Mouse (Mus musculus): ENCODE measurements around the gene Grin3b. TPM values are rescaled to one million over a fixed set of nuclear protein-coding genes. Genes with fewer than 3 reads are reported as not detected.

Grin3b gene
- polyA plus RNA-seq (2016; fragmentation: Nextera tagmentation; extraction: Ambion mirVana) = 0.13 and 0.44 TPM in 2 replicates

DNA sequence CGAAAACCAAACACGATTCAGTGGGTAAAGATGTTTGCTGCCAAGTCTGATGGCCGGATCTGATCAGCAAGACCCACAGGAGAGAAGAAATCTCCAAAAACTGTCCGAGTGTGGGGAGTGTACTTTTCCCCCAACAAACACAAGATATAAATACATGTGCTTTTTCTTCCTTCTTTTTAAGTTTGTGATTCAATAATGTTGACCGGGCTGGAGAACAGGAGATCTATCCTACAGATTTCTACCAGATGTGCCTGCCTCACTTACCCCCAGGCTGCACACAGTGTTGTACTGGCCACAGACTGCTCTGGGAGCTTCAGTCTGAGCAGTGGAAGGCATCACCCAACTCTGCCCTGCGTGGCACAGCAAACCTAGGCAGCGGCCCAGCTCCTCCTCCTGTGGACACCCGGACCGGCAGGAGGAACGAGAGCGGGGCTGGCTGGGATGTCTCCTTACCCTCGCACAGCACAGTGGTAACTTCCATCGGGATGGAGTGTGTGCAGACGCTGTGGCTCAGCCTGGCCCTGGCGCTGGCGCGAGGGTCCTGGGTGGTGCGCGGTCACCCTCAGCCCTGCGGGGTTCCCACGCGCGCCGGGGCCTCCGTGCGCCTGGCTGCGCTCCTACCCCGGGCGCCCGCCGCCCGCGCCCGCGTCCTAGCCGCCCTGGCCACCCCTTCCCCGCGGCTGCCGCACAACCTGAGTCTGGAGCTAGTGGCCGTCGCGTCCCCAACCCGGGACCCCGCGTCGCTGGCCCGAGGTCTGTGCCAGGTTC lies at the start of gene Grin3b:
Gene Grin3b, plus strand, starts transcription at position 301 of the 768 bp plus-strand sequence.
- Histone ChIP-seq H3K4me3 (peak within 1 kb of the TSS; percentile 65), H3K9me3 (no peaks in the 10 kb centered on the region), H3K36me3 (replicated peaks) (peaks cover 54% of the 10 kb centered on the region), H3K4me1 (peaks cover 15% of the 10 kb centered on the region), H3K27me3 (replicated peaks; ENCODE audit: low read depth, poor library complexity, severe bottlenecking) (peaks cover 57% of the 10 kb centered on the region), H3K27ac (replicated peaks) (peak within 1 kb of the TSS; percentile 79)
- peak; percentile 58 for DNase-seq (ENCODE audit: low spot score)
- WGBS = 7% methylated on average over 47 of the region's 47 CpGs

DNA sequence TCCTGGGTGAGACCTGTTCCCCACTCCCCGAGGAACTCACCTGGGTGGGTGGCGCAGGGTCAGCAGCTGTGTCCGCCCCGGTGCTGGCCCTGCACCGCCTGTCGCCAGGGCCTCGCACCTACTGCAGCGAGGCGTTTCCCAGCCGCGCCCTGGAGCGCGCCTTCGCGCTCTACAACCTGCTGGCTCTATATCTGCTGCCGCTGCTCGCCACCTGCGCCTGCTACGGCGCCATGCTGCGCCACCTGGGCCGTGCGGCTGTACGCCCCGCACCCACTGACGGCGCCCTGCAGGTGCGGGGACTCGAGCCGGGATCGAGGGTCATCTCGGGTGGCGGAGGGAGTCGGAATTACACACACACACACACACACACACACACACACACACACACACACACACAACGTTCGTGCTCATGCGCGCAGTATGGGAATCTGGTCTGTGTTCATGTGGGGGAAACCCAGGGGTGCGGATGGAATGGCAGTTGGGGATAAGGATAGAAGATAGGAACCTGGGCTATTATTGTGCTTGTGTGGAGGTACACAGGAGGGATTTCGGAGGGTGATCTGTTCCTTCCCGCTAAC lies 49.5 kb upstream of the Grin3b start, which contains the start of gene R3hdm4:
Gene R3hdm4, minus strand, starts transcription at position 251 of the 578 bp plus-strand sequence.
- no peaks in the 10 kb centered on the region for H3K36me3 ChIP-seq (replicated peaks)
- H3K27me3 ChIP-seq (replicated peaks; ENCODE audit: low read depth, poor library complexity, severe bottlenecking) = peaks cover 72% of the 10 kb centered on the region
- peak within 1 kb of the TSS; percentile 89 for H3K4me3 ChIP-seq
- H3K4me1 ChIP-seq = peaks cover 72% of the 10 kb centered on the region
- 4% methylated on average over 41 of the region's 41 CpGs for WGBS
- peak; percentile 43 for DNase-seq (ENCODE audit: low spot score)
- H3K27ac ChIP-seq (replicated peaks) = peak within 1 kb of the TSS; percentile 24; the same call in 1 of the 2 replicates
- H3K9me3 ChIP-seq = 0 out of 2 replicates have a peak, but pooled peaks cover 4% of the 10 kb centered on the region

DNA sequence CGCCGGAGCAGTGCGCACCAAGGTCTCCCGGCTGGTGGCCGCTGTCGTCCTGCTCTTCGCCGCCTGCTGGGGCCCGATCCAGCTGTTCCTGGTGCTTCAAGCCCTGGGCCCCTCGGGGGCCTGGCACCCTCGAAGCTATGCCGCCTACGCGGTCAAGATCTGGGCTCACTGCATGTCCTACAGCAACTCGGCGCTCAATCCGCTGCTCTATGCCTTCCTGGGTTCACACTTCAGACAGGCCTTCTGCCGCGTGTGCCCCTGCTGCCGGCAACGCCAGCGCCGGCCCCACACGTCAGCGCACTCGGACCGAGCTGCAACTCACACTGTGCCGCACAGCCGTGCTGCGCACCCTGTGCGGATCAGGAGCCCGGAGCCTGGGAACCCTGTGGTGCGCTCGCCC lies 48.9 kb upstream of the Grin3b start:
- peak; percentile 58 for DNase-seq (ENCODE audit: low spot score)
- H3K4me3 ChIP-seq = peak overlapping the region; percentile 89
- H3K36me3 ChIP-seq (replicated peaks) = no peaks in the 10 kb centered on the region
- peak overlapping the region; percentile 24; the same call in 1 of the 2 replicates for H3K27ac ChIP-seq (replicated peaks)
- peaks cover 72% of the 10 kb centered on the region for H3K27me3 ChIP-seq (replicated peaks; ENCODE audit: low read depth, poor library complexity, severe bottlenecking)
- peaks cover 72% of the 10 kb centered on the region for H3K4me1 ChIP-seq
- WGBS = under 1% methylated on average over 34 of the region's 34 CpGs
- 0 out of 2 replicates have a peak, but pooled peaks cover 4% of the 10 kb centered on the region for H3K9me3 ChIP-seq

DNA sequence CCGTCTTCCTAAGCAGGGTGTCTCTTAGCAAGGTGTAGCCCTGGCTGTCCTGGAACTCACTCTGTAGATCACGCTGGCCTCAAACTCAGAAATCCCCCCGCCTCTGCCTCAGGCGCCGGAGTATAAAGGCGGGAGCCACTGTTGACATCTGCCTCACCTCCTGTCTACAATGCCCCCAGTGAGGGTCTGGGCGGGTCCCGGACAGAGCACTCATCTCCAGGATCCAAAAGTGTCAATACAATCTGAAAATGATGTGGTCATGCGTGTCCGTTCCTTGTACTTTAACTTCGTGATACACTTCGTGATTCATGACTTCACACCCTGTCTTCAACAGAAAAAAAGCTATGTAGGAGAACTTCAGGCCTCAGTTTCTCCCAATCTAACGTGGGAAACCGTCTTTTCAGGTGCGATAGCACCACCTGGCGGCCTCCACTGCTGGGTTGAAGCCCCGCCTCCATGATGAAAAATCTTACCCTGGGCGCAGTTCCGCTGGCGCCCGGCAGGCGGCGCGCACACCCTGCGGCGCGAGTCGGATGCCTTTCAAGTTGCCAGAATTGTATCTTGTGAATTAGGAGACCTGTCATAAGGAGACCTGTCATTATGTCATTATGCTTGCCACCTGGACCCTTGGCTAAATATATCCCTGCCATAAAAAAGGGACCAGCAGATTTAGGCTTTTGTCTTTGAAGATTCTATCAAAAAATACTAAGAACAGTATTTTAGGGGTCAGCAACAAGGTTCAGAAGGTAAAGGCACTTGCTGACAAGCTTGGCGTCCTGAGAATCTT lies 45.3 kb upstream of the Grin3b start:
- Histone ChIP-seq H3K4me1 (peaks cover 68% of the 10 kb centered on the region), H3K9me3 (0 out of 2 replicates have a peak, but pooled peaks cover 4% of the 10 kb centered on the region), H3K27ac (replicated peaks) (no peak overlapping the region), H3K27me3 (replicated peaks; ENCODE audit: low read depth, poor library complexity, severe bottlenecking) (peaks cover 40% of the 10 kb centered on the region), H3K36me3 (replicated peaks) (peaks cover 6% of the 10 kb centered on the region), H3K4me3 (peak overlapping the region; percentile 79; the same call in 1 of the 2 replicates)
- peak; percentile 93 for DNase-seq (ENCODE audit: low spot score)
- WGBS = 12% methylated on average over 29 of the region's 29 CpGs

DNA sequence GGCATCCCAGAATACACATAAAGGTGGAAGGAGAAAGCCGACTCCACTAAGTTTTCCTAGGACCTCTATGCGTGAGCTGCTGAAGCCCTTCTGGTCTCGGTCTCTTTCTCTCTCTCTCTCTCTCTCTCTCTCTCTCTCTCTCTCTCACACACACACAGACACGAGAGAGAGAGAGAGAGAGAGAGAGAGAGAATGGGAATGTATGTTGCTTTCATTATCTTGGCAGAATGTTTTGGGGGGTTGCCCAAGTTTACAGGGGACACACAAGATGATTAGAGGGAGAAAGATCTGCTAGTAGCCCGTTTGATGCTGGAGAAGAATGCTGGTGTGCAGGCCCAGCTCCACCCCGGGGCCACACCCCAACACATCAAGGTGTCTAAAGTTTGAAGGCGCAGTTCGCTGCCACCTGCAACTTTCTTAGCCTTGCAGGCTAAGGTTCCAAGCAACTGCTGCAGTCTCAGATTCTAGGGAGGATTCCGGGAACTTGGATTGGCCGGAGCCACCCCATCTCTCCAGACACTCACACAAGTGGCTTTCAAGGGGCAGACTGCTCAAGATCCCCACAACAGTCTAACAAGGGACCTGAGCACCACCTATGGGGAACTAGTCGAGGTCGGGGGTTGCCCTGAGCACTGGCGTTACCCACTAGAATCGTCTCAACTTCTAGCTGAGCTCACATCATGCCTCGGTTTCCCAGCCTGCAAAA lies 44.6 kb upstream of the Grin3b start:
- Histone ChIP-seq H3K9me3 (0 out of 2 replicates have a peak, but pooled peaks cover 4% of the 10 kb centered on the region), H3K27me3 (replicated peaks; ENCODE audit: low read depth, poor library complexity, severe bottlenecking) (peaks cover 33% of the 10 kb centered on the region), H3K4me1 (peaks cover 68% of the 10 kb centered on the region), H3K36me3 (replicated peaks) (peaks cover 13% of the 10 kb centered on the region), H3K27ac (replicated peaks) (peak overlapping the region; percentile 94), H3K4me3 (peak overlapping the region; percentile 79)
- WGBS = 10% methylated on average over 15 of the region's 15 CpGs
- DNase-seq (ENCODE audit: low spot score) = no peak

DNA sequence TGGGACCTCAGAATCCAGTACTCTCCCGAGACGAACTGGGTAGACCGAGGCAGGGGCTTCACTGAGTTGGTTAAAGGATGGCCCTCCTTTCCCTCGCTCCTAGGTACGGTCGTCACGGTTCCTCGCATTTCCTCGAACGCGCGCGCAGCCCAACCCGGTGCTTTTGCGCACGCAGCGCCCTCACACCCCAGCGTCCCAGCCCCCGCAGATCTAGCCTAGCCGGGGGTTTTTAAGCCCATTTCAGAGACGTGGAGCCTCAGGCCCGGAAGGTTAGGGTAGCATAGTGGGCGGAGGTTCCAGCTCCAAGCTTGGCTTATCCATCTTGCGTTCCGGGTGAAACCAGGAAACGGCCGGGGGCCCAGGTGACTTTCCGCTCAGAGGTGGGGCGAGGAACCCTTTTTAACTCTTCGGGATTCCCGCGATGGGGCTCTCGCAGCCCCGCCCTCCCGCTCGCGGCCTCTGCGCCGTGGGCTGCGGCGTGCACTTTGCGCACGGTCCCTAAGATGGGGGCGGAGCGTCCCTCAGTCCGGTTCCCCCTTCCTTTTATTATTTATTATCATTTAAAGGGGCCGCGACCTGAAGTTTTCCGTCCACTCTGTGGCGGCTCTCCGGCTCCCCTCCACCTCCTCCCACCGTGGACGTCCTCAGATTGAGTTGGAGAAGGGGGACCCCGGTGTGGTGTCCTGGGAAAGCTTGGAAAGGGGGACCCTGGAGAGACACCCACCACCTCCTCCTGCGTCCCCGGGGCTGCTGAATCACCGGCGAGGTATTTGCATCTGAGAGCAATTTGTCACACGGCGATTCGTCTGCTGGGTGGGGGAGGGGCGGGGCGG lies 43.8 kb upstream of the Grin3b start, which contains the start of gene Arid3a:
Gene Arid3a, plus strand, starts transcription at position 553 of the 833 bp plus-strand sequence.
- H3K27me3 ChIP-seq (replicated peaks; ENCODE audit: low read depth, poor library complexity, severe bottlenecking) = peaks cover 25% of the 10 kb centered on the region
- H3K27ac ChIP-seq (replicated peaks) = peak within 1 kb of the TSS; percentile 94
- WGBS = under 1% methylated on average over 63 of the region's 63 CpGs
- peak within 1 kb of the TSS; percentile 79 for H3K4me3 ChIP-seq
- peaks cover 68% of the 10 kb centered on the region for H3K4me1 ChIP-seq
- H3K36me3 ChIP-seq (replicated peaks) = peaks cover 21% of the 10 kb centered on the region
- peak; percentile 95 for DNase-seq (ENCODE audit: low spot score)
- 0 out of 2 replicates have a peak, but pooled peaks cover 4% of the 10 kb centered on the region for H3K9me3 ChIP-seq

DNA sequence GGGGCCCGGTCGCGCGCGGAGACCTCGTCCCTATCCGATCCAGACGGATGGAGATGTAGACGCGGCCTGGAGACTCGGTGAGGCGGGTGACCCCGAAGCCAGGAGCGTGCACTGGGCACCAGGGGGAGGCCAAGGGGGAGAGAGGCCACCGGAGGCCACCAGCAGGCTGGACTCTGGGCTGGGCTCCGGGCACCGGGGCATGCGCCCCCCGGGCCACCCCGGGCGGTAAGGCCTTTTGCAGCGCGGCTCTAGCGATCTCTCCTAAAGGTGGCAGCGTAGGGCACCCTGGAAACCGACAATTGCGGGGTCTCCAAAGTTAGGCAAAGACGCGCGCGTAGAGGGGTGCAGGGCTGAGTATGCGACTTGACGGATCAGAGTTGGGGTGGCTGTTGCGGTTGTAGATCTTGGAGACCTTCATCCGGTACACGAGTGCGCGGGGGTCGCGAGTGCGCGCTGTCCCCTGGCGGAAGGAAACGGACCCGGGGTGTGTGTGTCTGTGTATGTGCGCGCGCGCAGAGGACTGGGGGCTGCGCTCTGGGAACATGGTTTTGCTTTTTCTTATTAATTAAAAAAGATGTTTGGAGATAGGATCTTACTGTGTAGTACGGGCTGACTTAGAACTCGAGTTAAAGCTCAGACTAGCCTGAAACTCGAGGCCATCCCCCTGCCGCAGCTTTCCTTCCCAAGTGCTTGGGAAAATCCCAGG lies 43.0 kb upstream of the Grin3b start:
- peak; percentile 85 for DNase-seq (ENCODE audit: low spot score)
- Histone ChIP-seq H3K27me3 (replicated peaks; ENCODE audit: low read depth, poor library complexity, severe bottlenecking) (peaks cover 18% of the 10 kb centered on the region), H3K4me1 (peaks cover 73% of the 10 kb centered on the region), H3K36me3 (replicated peaks) (peaks cover 29% of the 10 kb centered on the region), H3K9me3 (0 out of 2 replicates have a peak, but pooled peaks cover 1% of the 10 kb centered on the region), H3K4me3 (peak overlapping the region; percentile 79), H3K27ac (replicated peaks) (peak overlapping the region; percentile 94)
- WGBS = under 1% methylated on average over 54 of the region's 54 CpGs

DNA sequence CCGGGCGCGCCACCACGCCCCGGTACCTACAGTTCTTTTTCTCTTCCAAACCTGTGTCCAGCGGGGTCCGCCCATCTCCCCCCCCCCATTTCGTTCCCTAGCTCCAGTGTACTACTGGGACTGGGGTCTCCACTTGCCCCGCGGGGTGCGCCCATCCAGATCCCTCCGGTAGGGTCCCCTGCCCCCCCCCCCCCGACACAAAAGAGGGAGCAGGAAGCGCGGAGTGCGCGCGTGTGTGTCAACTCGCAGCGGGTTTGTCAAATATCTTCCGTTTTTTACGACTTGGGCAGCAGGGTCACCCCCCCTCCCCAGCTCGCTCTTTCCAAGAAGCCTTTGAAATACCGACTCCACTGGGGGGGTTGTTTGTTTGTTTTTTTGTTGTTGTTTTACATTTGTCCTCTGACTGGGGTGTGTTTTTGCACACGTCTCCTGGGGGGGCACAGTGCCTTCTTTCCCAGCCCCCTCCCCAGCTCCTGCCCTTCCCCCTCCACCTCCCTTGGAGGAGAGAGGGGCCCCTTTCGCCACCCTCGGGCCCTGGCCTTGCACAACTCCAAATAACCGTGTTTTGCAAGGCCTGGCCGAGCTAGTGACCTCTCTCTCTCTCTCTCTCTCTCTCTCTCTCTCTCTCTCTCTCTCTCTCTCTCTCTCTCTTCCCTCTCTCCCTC lies 42.4 kb upstream of the Grin3b start:
- peaks cover 79% of the 10 kb centered on the region for H3K4me1 ChIP-seq
- WGBS = under 1% methylated on average over 29 of the region's 29 CpGs
- H3K4me3 ChIP-seq = peak overlapping the region; percentile 79
- no peaks in the 10 kb centered on the region for H3K9me3 ChIP-seq
- H3K27me3 ChIP-seq (replicated peaks; ENCODE audit: low read depth, poor library complexity, severe bottlenecking) = peaks cover 11% of the 10 kb centered on the region
- peaks cover 36% of the 10 kb centered on the region for H3K36me3 ChIP-seq (replicated peaks)
- H3K27ac ChIP-seq (replicated peaks) = peak overlapping the region; percentile 94
- peak; percentile 69 for DNase-seq (ENCODE audit: low spot score)

DNA sequence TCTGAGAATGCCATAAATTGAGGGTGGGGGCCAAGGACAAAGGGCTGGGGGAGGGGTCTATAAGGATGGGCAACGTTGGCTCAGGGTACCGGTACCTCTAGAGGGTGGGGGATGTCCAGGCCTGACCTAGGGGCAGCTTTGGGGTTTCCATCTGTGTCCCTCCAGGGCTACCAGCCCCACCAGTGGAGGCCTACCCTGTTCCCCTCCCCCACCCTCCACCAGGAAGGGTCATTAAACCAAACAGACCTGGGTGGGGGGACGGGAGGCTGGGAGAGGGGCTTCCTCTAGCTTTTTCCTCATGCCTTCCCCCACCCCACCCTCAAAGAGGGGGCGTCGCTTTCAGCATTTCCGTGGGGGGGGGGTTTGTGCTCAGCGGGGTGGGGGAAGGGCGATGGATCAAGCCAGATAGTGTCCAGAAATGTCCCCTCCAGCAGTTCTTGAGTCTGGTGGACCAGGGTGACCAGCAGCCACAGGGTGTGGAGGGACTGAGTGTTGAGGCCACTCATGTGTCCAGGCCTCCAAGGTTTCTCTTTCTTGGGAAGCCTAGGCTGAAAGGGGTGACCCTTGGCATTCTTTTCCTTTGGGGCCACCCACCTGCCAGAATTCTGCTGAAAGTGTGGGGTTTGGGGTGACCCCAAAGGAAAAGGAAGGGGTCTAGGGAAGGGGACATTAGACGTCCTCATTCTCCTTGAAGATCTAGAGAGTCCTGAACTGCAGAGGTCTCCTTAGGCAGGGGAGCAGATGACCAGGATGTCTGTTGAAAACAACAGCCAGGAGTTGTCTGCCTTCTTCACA lies 41.4 kb upstream of the Grin3b start:
- peak; percentile 57 for DNase-seq (ENCODE audit: low spot score)
- Histone ChIP-seq H3K36me3 (replicated peaks) (peaks cover 45% of the 10 kb centered on the region), H3K9me3 (no peaks in the 10 kb centered on the region), H3K27ac (replicated peaks) (peak overlapping the region; percentile 94), H3K4me3 (peak overlapping the region; percentile 79), H3K27me3 (replicated peaks; ENCODE audit: low read depth, poor library complexity, severe bottlenecking) (peaks cover 1% of the 10 kb centered on the region), H3K4me1 (peaks cover 82% of the 10 kb centered on the region)
- WGBS = 16% methylated on average over 9 of the region's 9 CpGs

Measured in embryonic facial prominence, embryonic 10.5 days (tissue).